Mouse (Mus musculus) hindbrain, embryonic 14.5 days (tissue): Measurements from ENCODE around the gene Zgpat. TPM values are rescaled to one million over a fixed set of nuclear protein-coding genes. Genes with fewer than 3 reads are reported as not detected.
A peak's percentile ranks its signal among the peaks of the same experiment; 100 is the strongest.

Source experiments
- ATAC-seq: fragments of 200-750 bp; cut with Nextera tagmentation; 2 replicates; pipeline ENCODE4 v1.8.0; 2017; ENCODE audit warnings: moderate number of reproducible peaks, mild to moderate bottlenecking, moderate TSS enrichment, moderate library complexity; ENCODE audit not compliant: low FRiP score
- DNase-seq: peaks from one replicate; pipeline ENCODE4 v3.0.0-alpha.2; 2015; ENCODE audit warnings: low spot score
- H3K27ac ChIP-seq: fragments of 300-500 bp; sonication (generic); 2 replicates; pipeline ENCODE4 v1.5.1; 2014; ENCODE audit warnings: mild to moderate bottlenecking, moderate library complexity
- H3K27me3 ChIP-seq: fragments of 300-500 bp; sonication (generic); 2 replicates; pipeline ENCODE4 v1.6.1; 2014; ENCODE audit warnings: mild to moderate bottlenecking, low read length, mixed read lengths; ENCODE audit not compliant: control insufficient read depth, insufficient read depth
- H3K36me3 ChIP-seq: fragments of 300-500 bp; sonication (generic); replicated peaks from 2 replicates; pipeline ENCODE4 v1.6.1; 2014; ENCODE audit not compliant: control insufficient read depth, insufficient read depth
- H3K4me1 ChIP-seq: fragments of 300-500 bp; sonication (generic); replicated peaks from 2 replicates; pipeline ENCODE4 v1.6.1; 2014; ENCODE audit warnings: antibody characterized with exemption, low read length, mixed read lengths; ENCODE audit not compliant: control insufficient read depth, insufficient read depth
- H3K4me2 ChIP-seq: fragments of 300-500 bp; sonication (generic); replicated peaks from 2 replicates; pipeline ENCODE4 v1.6.1; 2014; ENCODE audit warnings: mild to moderate bottlenecking, moderate library complexity
- H3K4me3 ChIP-seq: fragments of 300-500 bp; sonication (generic); replicated peaks from 2 replicates; pipeline ENCODE4 v1.5.1; 2014; ENCODE audit warnings: mild to moderate bottlenecking, low read length
- H3K9ac ChIP-seq: fragments of 300-500 bp; sonication (generic); 2 replicates; pipeline ENCODE4 v1.6.1; 2014
- H3K9me3 ChIP-seq: fragments of 300-500 bp; sonication (generic); 2 replicates; pipeline ENCODE4 v1.6.1; 2016; ENCODE audit warnings: low read length; ENCODE audit not compliant: control insufficient read depth
- WGBS: fragments of 180-500 bp; shearing (Covaris S2); extraction: QIAGEN DNeasy Blood & Tissue Kit; methylation state at CpG from one replicate; pipeline ENCODE4 v1.1.7; 2014; 5-methylcytosine and 5-hydroxymethylcytosine counted together
- polyA plus RNA-seq: library from polyadenylated mRNA; unstranded; fragments of >200 nt; fragmentation: Nextera tagmentation; extraction: Ambion mirVana; gene quantifications from 2 replicates; pipeline ENCODE4 v1.2.1, GENCODE M21; 2014

The Zgpat gene
- polyA plus RNA-seq = 66.7 and 67.6 TPM in 2 replicates

DNA sequence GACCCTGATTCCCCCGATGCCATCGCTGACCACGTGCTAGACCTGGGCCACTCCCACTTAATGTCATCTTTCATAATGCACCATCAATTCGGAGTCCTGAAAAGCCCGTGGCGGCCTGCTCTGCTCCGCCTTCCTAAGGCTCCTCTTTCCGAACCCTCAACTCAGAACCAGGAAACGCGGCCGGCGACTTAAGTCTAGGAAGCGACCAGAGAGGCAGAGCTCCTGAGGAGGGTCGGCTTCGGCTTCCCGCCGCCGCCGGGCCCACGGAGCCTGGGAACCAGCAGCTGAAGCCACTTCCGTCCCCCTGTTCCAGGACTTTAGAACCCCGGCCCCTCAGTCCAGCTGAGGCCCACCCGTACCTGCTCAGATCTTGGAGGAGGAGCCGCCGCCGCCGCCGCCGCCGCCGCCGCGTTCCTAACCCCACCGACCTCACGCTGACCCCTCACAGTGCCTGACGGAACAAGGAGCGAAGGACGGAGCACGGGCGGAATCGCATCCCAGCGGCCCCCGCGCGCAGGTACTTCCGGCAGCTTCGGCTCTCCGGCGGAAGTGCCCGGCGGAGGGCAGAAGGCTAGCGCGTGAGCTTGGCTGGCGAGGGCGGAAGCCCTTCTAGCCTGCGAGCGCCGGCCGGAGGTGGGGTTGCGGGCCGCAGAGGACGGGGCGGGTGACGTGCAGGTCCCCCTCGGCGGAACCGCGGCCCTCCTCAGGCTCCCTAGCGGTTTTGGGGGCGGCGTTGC is at the start of gene Zgpat, which contains the start of gene Arfrp1:
Zgpat (plus strand) TSS at position 69 of the 737 bp plus-strand sequence.
Arfrp1 (minus strand) TSS at position 545 of the 737 bp plus-strand sequence.
- H3K9ac ChIP-seq = peak within 1 kb of the TSS; percentile 94
- under 1% methylated on average over 70 of the region's 71 CpGs for WGBS
- no peaks in the 10 kb centered on the region for H3K9me3 ChIP-seq
- DNase-seq (peak; percentile 85), ATAC-seq (peak; percentile 92)
- H3K36me3 ChIP-seq = peaks cover 35% of the 10 kb centered on the region
- H3K27ac ChIP-seq = peak within 1 kb of the TSS; percentile 91
- peak within 1 kb of the TSS; percentile 90 for H3K4me3 ChIP-seq
- peak within 1 kb of the TSS; percentile 94 for H3K4me2 ChIP-seq
- peaks cover 35% of the 10 kb centered on the region for H3K4me1 ChIP-seq
- H3K27me3 ChIP-seq = no peaks in the 10 kb centered on the region

DNA sequence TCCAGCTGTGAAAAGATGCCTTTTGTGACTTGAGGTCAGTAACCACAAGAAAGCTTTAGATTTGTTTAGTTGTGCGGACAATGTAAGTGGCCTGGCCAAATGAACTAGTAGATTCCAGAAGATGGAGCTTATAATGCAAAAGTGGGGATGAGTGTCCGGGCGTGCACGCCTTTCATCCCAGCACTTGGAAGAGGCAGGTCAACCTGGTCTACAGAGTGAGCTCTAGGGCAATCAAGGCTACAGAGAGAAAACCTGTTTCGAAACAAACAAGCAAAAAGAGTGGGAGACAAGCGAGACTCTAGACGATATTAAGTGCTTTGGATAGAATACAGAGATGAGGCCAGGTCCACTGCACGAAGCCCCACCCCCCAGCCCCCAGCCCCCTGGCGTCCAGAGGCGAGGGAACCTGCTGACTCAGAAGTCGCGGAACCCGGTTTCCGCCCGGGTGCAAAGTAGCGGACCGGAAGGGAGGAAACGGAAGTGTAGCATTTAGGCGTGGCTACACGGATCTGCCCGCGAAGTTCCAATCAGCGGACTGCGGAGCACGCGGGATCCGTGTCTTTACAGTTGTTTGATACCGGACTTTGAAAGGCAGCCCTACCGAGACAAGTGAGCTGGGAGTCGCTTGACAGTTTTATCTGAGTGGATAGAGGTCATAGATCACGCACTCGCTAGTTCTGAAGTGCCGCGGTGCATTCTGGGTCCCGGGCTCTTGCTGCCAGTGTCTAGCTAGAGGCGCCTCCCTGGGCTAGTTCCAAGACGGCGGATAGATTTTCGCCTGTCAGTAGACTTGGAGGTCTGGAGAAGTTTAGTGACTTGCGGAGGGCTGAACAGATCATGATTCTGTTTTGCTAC is 45.3 kb upstream of the Zgpat start, which contains the start of gene Rtel1:
Rtel1 (plus strand) TSS at position 492 of the 855 bp plus-strand sequence.
- ATAC-seq (peak; percentile 93), DNase-seq (peak; percentile 90)
- Histone ChIP-seq H3K27me3 (no peaks in the 10 kb centered on the region; the same call in 1 of the 2 replicates), H3K4me1 (peaks cover 9% of the 10 kb centered on the region), H3K4me3 (peak within 1 kb of the TSS; percentile 51), H3K27ac (peak within 1 kb of the TSS; percentile 78), H3K36me3 (peaks cover 24% of the 10 kb centered on the region), H3K9ac (peak within 1 kb of the TSS; percentile 55), H3K9me3 (no peaks in the 10 kb centered on the region), H3K4me2 (peak within 1 kb of the TSS; percentile 65)
- 6% methylated on average over 40 of the region's 40 CpGs for WGBS

DNA sequence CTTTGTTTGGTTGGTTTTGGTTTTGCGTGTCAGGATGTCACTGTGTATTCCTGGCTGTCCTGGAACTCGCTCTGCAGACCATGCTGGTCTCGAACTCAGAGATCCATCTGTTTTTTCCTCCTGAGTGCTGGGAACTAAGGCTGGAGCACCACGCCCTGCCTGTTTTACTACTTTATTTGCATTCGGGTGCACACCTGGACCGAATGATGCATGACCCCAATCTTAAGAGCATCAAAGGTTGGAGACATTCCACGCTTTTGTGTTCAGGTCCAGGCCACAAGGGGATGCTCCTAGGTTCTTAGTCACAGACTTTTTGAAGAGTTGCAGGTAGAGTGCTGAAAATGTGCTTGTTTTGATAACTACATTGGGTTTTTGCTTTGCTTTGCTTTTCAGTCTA is 44.6 kb upstream of the Zgpat start:
- Histone ChIP-seq H3K36me3 (peaks cover 29% of the 10 kb centered on the region), H3K27me3 (no peaks in the 10 kb centered on the region; the same call in 1 of the 2 replicates), H3K4me1 (peaks cover 9% of the 10 kb centered on the region), H3K27ac (no peak overlapping the region; the same call in 1 of the 2 replicates), H3K9me3 (no peaks in the 10 kb centered on the region), H3K9ac (peak overlapping the region; percentile 55), H3K4me3 (peak overlapping the region; percentile 51), H3K4me2 (peak overlapping the region; percentile 65)
- DNase-seq = no peak
- WGBS = 11% methylated on average over 7 of the region's 7 CpGs
- no peak for ATAC-seq

DNA sequence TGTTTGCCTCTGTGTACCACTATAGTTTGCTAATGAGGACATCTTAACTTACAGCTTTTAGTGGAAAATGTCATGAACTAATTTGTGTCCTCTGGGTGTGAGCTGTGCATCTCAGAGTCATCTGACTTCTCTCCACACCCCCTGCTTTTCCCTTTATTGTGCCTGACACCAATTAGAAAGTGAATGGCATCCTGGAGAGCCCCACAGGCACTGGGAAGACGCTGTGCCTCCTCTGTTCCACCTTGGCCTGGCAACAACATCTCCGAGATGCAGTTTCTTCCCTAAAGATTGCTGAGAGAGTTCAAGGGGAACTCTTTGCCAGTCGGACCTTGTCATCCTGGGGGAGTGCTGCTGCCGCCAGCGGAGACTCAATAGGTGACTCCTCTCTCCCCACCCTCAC is 42.6 kb upstream of the Zgpat start:
- H3K4me1 ChIP-seq = peaks cover 9% of the 10 kb centered on the region
- DNase-seq (no peak), ATAC-seq (no peak)
- WGBS = 71% methylated on average over 5 of the region's 5 CpGs
- no peak overlapping the region for H3K27ac ChIP-seq
- H3K27me3 ChIP-seq = no peaks in the 10 kb centered on the region
- H3K9me3 ChIP-seq = no peaks in the 10 kb centered on the region
- H3K36me3 ChIP-seq = peaks cover 50% of the 10 kb centered on the region
- no peak overlapping the region for H3K4me3 ChIP-seq
- H3K4me2 ChIP-seq = no peak overlapping the region
- H3K9ac ChIP-seq = no peak overlapping the region

DNA sequence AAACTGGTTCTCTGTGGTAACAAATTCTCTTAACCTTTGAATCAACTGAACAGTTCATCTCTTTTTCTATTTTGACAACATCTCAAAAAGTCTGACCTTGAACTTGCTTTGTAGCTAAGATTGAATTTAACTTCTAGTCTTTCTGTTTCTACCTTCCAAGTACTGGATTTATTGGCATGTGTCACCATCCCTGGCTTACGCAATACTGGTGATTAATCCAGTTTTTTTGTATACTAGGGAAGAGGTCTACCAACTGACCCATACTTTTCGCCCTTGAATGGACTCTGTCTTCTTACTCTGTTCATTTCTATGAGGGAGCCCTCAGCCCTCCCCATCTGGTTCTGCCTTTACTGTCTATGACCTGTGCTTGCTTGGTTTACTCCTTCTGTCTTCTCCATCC is 38.6 kb upstream of the Zgpat start:
- DNase-seq (no peak), ATAC-seq (no peak)
- Histone ChIP-seq H3K36me3 (peaks cover 82% of the 10 kb centered on the region), H3K9me3 (no peaks in the 10 kb centered on the region), H3K4me3 (no peak overlapping the region), H3K4me1 (no peaks in the 10 kb centered on the region), H3K4me2 (no peak overlapping the region), H3K9ac (no peak overlapping the region), H3K27me3 (no peaks in the 10 kb centered on the region), H3K27ac (no peak overlapping the region)
- WGBS = 97% methylated on average over 2 of the region's 2 CpGs

DNA sequence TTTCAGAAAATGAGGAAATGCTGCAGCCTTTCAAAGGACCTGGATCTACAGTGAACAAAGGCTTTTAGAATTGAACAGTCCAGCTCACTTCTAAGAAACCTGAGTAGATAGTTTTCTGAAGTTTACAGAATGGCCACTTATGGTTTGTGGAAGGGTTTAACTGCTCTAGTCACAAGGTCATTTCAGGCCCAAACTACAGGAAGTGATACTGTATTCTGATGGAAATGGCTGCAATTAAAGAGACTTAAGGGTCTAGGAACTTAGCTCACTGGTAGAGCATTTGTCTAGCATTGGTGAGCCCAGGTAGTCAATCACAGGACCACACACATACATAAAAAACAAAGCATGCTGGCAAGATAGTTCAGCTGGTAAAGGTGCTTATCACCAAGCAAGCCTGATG is 32.2 kb upstream of the Zgpat start:
- no peak overlapping the region for H3K4me2 ChIP-seq
- no peaks in the 10 kb centered on the region for H3K27me3 ChIP-seq
- no peaks in the 10 kb centered on the region for H3K4me1 ChIP-seq
- no peaks in the 10 kb centered on the region for H3K9me3 ChIP-seq
- ATAC-seq = no peak
- H3K36me3 ChIP-seq = peaks cover 82% of the 10 kb centered on the region
- no peak overlapping the region for H3K4me3 ChIP-seq
- H3K9ac ChIP-seq = no peak overlapping the region
- H3K27ac ChIP-seq = no peak overlapping the region
- DNase-seq = no peak

DNA sequence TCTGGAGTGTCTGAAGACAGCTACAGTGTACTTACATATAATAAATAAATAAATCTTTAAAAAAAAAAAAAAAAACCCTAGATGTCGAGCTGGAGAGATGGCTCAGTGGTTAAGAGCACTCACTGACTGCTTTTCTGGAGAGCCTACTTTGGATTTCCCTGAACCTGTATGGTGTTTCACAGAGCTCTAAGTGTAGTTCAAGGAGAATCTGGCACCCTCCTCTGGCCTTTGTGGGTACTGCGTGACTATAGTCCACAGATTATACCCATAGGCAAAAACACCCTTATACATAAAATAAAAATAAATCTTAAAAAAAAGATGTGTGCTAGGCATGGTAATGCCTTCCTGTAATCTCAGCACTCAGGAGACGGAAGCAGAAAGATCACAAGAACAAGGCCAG is 30.7 kb upstream of the Zgpat start:
- DNase-seq (peak; percentile 77), ATAC-seq (no peak)
- Histone ChIP-seq H3K4me1 (no peaks in the 10 kb centered on the region), H3K9ac (no peak overlapping the region), H3K27me3 (no peaks in the 10 kb centered on the region), H3K4me3 (no peak overlapping the region), H3K4me2 (no peak overlapping the region), H3K27ac (no peak overlapping the region), H3K36me3 (peaks cover 86% of the 10 kb centered on the region), H3K9me3 (no peaks in the 10 kb centered on the region)
- 58% methylated on average over 3 of the region's 3 CpGs for WGBS

DNA sequence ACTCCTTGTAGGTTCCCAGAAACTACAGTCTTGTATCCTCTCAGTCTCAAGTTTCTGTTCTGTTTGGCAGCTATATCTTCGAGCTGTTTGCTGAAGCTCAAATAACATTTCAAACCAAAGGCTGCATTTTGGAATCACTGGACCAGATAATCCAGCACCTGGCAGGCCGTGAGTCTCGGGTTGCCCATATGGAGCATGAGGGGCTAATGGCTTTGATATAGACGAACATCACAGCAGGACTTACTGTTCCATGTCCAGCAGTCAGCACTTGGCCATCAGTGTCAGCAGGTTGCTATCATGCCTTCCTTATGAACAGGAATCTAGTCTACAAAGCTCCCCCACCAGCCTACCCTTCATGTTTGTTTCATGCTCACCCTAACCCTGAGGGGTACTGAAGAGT is 24.3 kb upstream of the Zgpat start:
- no peak overlapping the region for H3K4me2 ChIP-seq
- H3K27me3 ChIP-seq = no peaks in the 10 kb centered on the region
- H3K9me3 ChIP-seq = no peaks in the 10 kb centered on the region
- peaks cover 84% of the 10 kb centered on the region for H3K36me3 ChIP-seq
- ATAC-seq = no peak
- H3K27ac ChIP-seq = no peak overlapping the region
- DNase-seq = no peak
- no peak overlapping the region for H3K9ac ChIP-seq
- no peaks in the 10 kb centered on the region for H3K4me1 ChIP-seq
- WGBS = 82% methylated on average over 4 of the region's 4 CpGs
- H3K4me3 ChIP-seq = no peak overlapping the region

DNA sequence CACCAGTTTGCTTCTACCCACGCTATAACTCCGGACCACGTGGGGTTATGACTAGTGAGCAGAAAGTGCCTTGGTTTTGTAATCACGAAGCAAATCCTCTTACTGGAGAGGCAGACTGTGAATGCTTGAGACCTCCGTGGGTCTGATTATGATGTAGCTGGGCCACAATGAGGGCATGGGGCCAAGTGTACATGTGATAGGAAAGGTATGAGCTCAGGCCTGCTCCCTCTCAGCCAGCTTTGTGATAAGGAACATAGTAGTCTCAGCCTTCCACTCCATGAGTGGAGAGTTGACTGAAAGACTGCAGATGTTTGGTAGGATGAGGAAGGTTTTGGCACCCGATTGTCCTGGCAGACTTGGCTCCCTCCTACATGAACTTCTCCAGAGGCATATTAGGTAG is 22.0 kb upstream of the Zgpat start:
- no peaks in the 10 kb centered on the region for H3K9me3 ChIP-seq
- no peak overlapping the region for H3K9ac ChIP-seq
- no peak overlapping the region for H3K27ac ChIP-seq
- no peaks in the 10 kb centered on the region for H3K27me3 ChIP-seq
- ATAC-seq (no peak), DNase-seq (no peak)
- H3K4me2 ChIP-seq = no peak overlapping the region
- H3K36me3 ChIP-seq = peaks cover 82% of the 10 kb centered on the region
- 95% methylated on average over 6 of the region's 6 CpGs for WGBS
- no peak overlapping the region for H3K4me3 ChIP-seq
- H3K4me1 ChIP-seq = no peaks in the 10 kb centered on the region
